Mouse (Mus musculus) CH12F3 (cell line): ENCODE measurements around the gene Scai.
"Not testable (repeated sequence)": the region's sequence is repeated elsewhere in the genome, so short reads cannot be mapped to it uniquely, and the experiment has no call there.

Experiments used
- in situ Hi-C: fragments of 300-500 bp; cut with MboI; formaldehyde crosslinking; loops from 2 replicates; pipeline ENCODE4 v1.14.3; 2020; ENCODE audit warnings: low sequenced_read_pairs

The Scai gene

DNA sequence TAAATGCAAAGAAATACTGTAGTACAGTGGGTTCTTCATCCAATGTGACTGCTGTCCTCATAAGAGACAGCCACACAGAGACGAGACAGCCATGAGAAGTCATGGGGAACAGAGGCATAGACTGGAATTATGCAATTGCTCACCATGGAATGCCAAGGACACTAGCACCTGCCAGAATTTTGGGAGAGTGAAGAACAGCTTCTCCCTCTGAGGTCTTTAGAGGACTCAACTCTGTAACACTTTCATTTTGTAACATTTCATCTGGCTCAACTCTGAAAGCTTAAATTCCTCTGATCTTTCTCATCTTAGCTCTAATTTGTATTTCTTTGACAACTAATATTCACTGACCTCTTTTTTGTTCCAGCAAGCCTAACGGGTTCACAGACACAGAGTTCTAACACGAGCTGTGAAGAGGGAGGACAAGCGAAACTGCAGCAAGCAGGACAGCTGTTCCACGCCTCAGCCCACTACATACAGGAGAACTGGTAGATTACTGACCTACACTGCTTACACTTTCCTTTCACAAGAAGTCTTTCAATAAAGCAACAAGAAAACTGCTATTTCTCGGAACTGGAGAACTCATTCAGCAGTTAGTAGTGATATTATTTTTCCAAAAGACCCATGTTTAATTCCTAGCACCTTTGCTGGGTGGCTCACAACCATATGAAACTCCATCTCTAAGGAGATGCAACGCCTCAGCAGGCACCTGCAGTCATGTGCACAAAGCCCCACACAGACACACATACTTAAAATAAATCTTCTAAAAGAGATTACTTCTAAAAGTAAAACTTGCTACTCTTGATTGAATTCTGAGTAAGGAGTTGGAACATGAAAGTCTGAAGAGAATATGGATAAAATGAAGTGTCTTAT lies 49.7 kb downstream of the Scai start:
- in situ Hi-C loops = no loop called here

DNA sequence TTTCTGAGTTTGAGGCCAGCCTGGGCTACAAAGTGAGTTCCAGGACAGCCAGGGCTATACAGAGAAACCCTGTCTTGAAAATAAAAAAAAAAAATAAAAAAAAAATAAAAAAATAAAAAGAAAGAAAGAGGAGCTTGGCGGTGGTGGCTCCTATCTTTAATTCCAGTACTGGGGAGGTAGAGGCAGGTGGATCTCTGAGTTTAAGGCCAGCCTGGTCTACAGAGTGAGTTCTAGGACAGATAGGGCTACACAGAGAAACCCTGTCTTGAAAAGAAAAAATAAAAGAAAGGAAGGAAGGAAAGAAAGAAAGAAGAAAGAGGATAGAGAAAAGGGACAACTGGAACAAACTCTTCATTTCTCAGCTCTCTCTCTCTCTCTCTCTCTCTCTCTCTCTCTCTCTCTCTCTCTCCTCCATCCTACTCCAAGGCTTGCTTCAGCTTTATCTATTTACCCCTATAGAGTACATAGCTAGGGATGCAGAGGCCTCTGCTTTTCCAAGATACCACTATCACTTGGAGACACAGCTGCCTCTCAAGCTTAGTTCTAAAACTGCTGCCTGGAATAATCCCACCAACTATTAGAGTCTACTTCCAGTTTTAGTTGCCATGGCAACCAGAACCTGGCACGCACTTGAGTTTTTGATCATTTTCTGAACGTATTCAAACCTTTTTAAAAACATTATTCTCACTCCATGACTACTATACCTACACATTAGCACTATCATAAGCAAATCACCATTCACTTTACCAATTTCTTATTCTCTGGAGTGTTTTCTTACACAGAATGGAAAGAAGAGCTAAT lies 60.8 kb downstream of the Scai start:
- in situ Hi-C loops = no loop called here

DNA sequence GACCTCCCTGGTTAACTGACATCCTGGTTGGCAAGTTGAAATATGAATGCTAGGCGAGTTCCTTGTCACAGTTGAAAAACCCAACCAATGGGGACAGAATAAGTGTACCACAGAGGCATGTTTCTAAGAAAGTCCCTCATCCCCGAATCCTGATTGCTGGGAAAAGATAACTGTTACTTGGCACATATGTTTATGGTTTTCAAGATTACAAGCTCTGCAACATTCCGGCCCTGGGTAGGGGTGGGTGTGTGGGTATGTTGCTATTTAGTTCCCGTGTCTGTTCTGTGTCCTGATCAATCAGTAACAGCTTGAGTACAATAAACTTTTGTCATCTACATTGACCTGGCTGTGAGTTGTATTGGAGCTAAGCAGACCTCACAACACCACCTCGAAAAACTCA lies 66.4 kb downstream of the Scai start:
- in situ Hi-C loops = no loop called here

GRCm38 (mm10) chr2:39121137-39121536 lies 69.4 kb downstream of the Scai start:
- in situ Hi-C loops = no loop called here

- in situ Hi-C loops = no loop called here
Measured at GRCm38 (mm10) chr2:39116583-39116982, 74.0 kb downstream of the Scai start.

DNA sequence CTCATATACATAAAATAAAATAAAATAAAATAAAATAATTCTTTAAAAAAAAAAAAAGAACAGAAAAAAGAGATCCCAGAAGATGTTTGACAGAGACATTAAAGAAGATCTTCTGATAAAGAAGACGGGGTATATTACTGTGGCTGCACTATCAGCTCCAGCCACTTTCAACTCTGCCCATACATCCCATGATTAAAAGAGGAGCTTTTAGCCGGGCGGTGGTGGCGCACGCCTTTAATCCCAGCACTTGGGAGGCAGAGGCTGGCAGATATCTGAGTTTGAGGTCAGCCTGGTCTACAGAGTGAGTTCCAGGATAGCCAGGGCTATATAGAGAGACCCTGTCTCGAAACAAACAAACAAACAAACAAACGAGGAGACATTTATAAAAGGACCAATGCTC lies 76.4 kb downstream of the Scai start:
- in situ Hi-C loops = no loop called here

DNA sequence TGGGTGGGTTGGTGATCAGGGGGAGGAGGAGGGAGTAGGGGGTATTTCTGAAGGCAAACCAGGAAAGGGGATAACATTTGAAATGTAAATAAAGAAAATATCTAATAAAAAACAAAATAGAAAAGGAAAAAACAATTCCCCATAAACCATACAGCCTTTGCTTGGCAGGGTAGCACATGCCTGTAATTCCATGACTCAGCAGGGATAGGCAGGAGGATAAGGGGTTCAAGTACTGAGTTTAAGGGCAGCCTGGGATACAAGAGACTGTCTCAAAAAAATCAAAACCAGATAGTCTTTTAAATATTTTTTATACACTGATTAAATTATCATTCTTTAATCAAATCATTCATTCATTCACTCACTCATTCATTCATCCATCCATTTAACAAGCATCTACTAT lies 80.0 kb downstream of the Scai start:
- in situ Hi-C loops = no loop called here

DNA sequence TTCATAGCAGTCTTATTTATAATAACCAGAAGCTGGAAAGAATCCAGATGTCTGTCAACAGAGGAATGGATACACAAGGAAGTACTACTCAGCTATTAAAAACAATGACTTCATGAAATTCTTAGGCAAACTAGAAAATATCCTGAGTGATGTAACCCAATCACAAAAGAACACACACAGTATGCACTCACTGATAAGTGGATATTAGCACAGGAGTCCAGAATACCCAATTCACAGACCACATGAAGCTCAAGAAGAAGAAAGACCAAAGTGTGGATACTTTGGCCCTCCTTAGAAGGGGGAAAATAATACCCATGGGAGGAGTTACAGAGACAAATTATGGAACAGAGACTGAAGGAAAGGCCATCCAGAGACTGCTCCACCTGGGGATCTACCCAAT lies 80.8 kb downstream of the Scai start:
- in situ Hi-C loops = not testable (repeated sequence)

- in situ Hi-C loops = not testable (repeated sequence)
Measured at GRCm38 (mm10) chr2:39099951-39100350, 90.6 kb downstream of the Scai start.

DNA sequence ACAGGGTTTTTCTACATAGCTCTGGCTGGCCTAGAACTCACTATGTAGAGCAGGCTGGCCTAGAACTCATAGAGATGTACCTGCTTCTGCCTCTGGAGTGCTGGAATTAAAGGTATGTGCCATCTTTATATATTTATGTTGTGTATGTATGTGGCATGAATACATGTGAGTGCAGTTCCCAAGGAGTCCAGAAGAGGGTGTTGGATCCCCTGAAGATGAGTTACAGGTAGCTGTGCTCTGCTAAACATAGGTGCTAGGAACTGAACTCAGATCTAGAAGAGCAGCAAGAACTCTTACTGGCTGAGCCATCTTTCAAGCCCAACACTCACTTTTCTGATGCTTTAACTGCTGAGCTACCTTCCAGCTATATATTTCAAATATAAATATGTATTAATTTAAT lies 92.5 kb downstream of the Scai start:
- in situ Hi-C loops = no loop called here

DNA sequence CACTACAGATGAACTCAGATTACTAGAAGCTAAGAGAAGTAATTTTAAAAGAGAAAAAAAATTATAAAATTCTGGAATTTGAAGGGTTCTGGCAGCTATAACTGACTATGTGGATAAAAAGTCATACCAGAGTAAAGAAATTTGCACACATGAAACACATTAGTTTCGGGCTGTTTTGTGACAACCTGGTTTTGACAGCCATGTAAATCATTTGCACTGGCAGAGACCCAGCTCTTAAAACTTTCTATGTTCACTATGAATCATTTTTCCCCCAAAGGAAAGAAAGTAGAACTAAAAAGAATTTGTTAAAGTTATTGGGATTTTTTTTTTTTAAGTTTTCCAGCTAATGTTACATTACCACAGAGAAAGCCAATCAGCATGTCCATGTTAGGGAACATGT lies 98.6 kb downstream of the Scai start:
- in situ Hi-C loops = no loop called here

GRCm38 (mm10) chr2:39082706-39083105 lies 107.8 kb downstream of the Scai start:
- in situ Hi-C loops = no loop called here

- in situ Hi-C loops = no loop called here
Measured at GRCm38 (mm10) chr2:39070666-39071065, 119.9 kb downstream of the Scai start.

GRCm38 (mm10) chr2:39069096-39069495 lies 121.4 kb downstream of the Scai start:
- in situ Hi-C loops = no loop called here

- in situ Hi-C loops = no loop called here
Measured at GRCm38 (mm10) chr2:39065400-39065987, 125.0 kb downstream of the Scai start, which contains the start of gene Golga1. Gene Golga1, minus strand, starts transcription at chr2:39065541.

- in situ Hi-C loops = no loop called here
Measured at GRCm38 (mm10) chr2:39064687-39065399, 125.7 kb downstream of the Scai start.

DNA sequence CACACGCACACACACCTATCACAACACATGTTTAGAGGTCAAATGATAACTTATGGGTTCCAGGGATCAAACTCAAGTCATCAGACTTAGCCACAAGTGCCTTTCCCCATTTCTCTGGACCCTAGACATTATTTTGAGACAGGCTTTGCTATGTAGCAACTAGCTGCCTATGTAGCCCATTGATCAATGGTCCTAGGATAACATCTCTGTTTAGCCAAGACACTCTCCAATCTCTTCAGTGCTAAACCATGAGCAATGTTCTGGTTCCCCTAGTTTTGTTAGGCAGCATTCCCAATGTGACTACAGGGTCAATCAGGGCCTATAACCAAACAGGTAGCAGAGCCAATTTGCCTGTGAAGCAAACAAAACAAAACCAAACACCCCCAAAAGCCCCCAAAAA lies 142.0 kb downstream of the Scai start:
- in situ Hi-C loops = no loop called here

DNA sequence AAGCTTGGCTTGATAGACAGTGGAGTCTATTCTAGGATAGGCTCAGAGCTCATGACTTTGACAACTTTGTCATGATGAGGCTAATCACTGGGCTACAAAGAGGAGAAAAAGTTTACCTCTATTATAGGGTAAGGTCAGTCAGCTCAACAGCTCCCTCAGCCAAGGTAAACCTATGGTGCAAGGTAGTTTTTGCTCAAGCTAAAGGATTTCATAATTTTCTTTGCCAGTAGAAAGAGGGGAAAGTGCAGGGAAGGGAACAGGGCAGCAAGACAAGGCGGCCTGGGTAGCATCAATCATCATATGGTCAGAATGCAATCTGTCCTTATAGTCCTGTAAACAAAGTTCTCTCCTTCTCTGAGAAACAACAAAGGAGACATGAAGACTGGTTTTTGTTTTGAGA lies 150.3 kb downstream of the Scai start:
- in situ Hi-C loops = no loop called here

GRCm38 (mm10) chr2:39031611-39032010 lies 158.9 kb downstream of the Scai start:
- in situ Hi-C loops = no loop called here

DNA sequence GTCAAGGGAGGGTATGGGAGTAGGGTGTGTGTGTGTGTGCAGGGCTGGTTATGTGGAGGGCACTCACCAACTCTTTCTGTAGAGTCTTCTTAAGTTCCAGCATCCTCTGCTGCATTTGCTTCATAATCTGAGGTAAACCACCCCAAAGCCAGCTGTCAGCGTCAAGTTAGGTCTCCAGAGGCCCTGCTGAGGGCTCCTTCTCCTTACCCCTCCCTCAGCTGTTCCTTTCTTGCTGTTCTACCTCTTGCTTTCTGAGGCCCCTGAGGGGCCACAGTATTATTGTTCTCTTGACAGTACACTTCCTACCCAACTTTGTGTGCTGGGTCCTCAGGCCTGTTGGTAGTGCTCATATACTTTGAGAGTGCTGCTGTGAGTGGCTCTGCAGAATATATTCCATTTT lies 170.5 kb downstream of the Scai start:
- in situ Hi-C loops = no loop called here

GRCm38 (mm10) chr2:39016581-39016980 lies 174.0 kb downstream of the Scai start:
- in situ Hi-C loops = no loop called here
